Mouse (Mus musculus) G1E (cell line): ENCODE data around the gene Pf4.

Experiments used
- CTCF ChIP-seq: IDR thresholded peaks from 2 replicates; pipeline ENCODE4 v1.5.1; 2012; ENCODE audit warnings: low read depth, low read length, inconsistent platforms, mixed read lengths
- POLR2AphosphoS5 ChIP-seq: IDR thresholded peaks from 2 replicates; pipeline ENCODE4 v1.6.1; 2012; ENCODE audit warnings: low read depth, low read length, inconsistent platforms; ENCODE audit not compliant: insufficient replicate concordance
- TAL1 ChIP-seq: conservative IDR thresholded peaks from 2 replicates; pipeline ENCODE4 v1.6.1; 2012; ENCODE audit warnings: low read depth, low read length, inconsistent platforms, mixed read lengths

DNA sequence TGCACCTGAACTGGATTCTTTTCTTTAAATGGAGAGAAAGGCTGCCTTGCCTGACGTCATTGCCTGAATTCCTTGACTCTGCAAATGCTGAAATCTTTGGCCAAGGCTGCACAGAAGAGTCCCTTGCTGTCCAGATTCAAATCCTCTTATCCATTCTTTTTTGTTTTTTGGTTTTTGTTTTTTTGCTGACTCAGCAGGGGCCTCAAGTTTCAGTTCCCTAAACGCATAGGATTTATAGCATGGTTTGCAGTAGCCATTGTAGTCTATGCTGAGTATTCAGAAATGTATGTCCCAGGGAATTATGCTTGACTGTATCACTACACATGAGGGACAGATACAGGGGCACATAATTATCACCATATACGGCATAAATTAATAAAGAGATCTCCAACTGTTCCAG lies 866 bp upstream of the Pf4 start:
- TF ChIP-seq CTCF, result no peak
- TF ChIP-seq POLR2AphosphoS5, result no peak
- no peak for TF ChIP-seq TAL1
